Mouse (Mus musculus): ENCODE data around the gene Gpx3. TPM values are rescaled to one million over a fixed set of nuclear protein-coding genes. Genes with fewer than 3 reads are reported as not detected.
"Not testable (repeated sequence)": the region's sequence is repeated elsewhere in the genome, so short reads cannot be mapped to it uniquely, and the experiment has no call there.

Gene Gpx3
- polyA plus RNA-seq, 1 experiment: 5.9 TPM

DNA sequence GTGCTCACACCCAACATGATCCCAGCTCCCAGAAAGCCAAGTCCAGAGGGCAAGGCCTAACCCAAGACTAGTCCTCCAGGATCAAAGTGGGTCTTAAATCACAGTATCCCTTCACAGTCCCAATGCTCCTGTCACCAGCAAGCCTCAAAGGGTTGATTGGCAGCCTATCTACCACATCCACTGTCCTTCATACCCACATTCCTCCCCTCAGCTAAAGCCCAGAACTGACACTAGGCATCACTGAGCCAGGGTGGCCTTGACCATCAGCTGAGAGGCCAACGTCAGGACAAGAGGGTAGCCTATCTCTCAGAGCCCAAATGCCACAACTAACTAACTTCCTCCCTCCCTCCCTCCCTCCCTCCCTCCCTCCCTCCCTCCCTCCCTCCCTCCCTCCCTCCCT is 47.5 kb downstream of the Gpx3 start:
- no peak for TF ChIP-seq POLR2A (IDR thresholded peaks at IDR 0.05; ENCODE audit: extremely low read depth, insufficient read depth, low read length)
- TF ChIP-seq CTCF (IDR thresholded peaks at IDR 0.05; ENCODE audit: extremely low read depth, insufficient read depth, low read length): no peak
- H3K4me3 ChIP-seq (ENCODE audit: insufficient read depth, low read length): no peak overlapping the region
- no peaks in the 10 kb centered on the region for H3K4me1 ChIP-seq (ENCODE audit: control insufficient read depth, insufficient read depth, low read length)
- H3K27ac ChIP-seq (ENCODE audit: insufficient read depth, low read length): no peak overlapping the region

- H3K27ac ChIP-seq (ENCODE audit: insufficient read depth, low read length): no peak overlapping the region
- no peaks in the 10 kb centered on the region for H3K4me1 ChIP-seq (ENCODE audit: control insufficient read depth, insufficient read depth, low read length)
- H3K4me3 ChIP-seq (ENCODE audit: insufficient read depth, low read length): no peak overlapping the region
- TF ChIP-seq POLR2A (IDR thresholded peaks at IDR 0.05; ENCODE audit: extremely low read depth, insufficient read depth, low read length) (no peak), CTCF (IDR thresholded peaks at IDR 0.05; ENCODE audit: extremely low read depth, insufficient read depth, low read length) (no peak)
Observed at GRCm38 (mm10) chr11:54950684-54951083, 48.4 kb downstream of the Gpx3 start.

DNA sequence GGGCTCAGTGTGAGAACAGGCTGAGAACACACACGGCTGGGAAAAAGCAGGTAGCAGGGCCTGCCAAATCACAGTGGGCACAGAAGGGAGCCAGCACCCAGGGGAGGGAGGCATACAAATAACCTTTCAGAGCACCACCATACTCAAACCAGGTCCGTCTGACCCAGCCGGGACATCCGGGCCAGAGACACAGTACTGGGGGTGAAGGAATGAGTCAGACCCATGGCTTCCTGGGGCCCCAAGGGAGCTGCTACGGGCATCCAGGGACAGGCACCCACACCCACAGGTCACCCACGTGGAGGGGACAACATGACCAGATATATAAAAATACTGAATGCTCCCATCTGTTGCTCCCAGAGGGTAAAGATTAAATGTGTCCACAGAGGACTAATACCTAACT is 50.4 kb downstream of the Gpx3 start:
- H3K4me1 ChIP-seq (ENCODE audit: control insufficient read depth, insufficient read depth, low read length): no peaks in the 10 kb centered on the region
- H3K27ac ChIP-seq (ENCODE audit: insufficient read depth, low read length): no peak overlapping the region
- TF ChIP-seq POLR2A (IDR thresholded peaks at IDR 0.05; ENCODE audit: extremely low read depth, insufficient read depth, low read length) (no peak), CTCF (IDR thresholded peaks at IDR 0.05; ENCODE audit: extremely low read depth, insufficient read depth, low read length) (no peak)
- H3K4me3 ChIP-seq (ENCODE audit: insufficient read depth, low read length): no peak overlapping the region

- TF ChIP-seq POLR2A (IDR thresholded peaks at IDR 0.05; ENCODE audit: extremely low read depth, insufficient read depth, low read length) (no peak), CTCF (IDR thresholded peaks at IDR 0.05; ENCODE audit: extremely low read depth, insufficient read depth, low read length) (no peak)
- no peak overlapping the region for H3K4me3 ChIP-seq (ENCODE audit: insufficient read depth, low read length)
Observed at GRCm38 (mm10) chr11:54953993-54954446, 51.8 kb downstream of the Gpx3 start.

GRCm38 (mm10) chr11:54954716-54955115 is 52.5 kb downstream of the Gpx3 start:
- no peak overlapping the region for H3K27ac ChIP-seq (ENCODE audit: insufficient read depth, low read length)
- no peak for TF ChIP-seq POLR2A (IDR thresholded peaks at IDR 0.05; ENCODE audit: extremely low read depth, insufficient read depth, low read length)
- TF ChIP-seq CTCF (IDR thresholded peaks at IDR 0.05; ENCODE audit: extremely low read depth, insufficient read depth, low read length): no peak
- no peaks in the 10 kb centered on the region for H3K4me1 ChIP-seq (ENCODE audit: control insufficient read depth, insufficient read depth, low read length)
- no peak overlapping the region for H3K4me3 ChIP-seq (ENCODE audit: insufficient read depth, low read length)

More at GRCm38 (mm10) chr11:54953993-54954446, 51.8 kb downstream of the Gpx3 start:
- Histone ChIP-seq H3K27ac (ENCODE audit: insufficient read depth, low read length) (no peak overlapping the region), H3K4me1 (ENCODE audit: control insufficient read depth, insufficient read depth, low read length) (no peaks in the 10 kb centered on the region)

GRCm38 (mm10) chr11:54955400-54955734 is 53.1 kb downstream of the Gpx3 start:
- not testable (repeated sequence) for H3K4me1 ChIP-seq (ENCODE audit: control insufficient read depth, insufficient read depth, low read length)
- H3K27ac ChIP-seq (ENCODE audit: insufficient read depth, low read length): peak overlapping the region; percentile 89
- H3K4me3 ChIP-seq (ENCODE audit: insufficient read depth, low read length): peak overlapping the region; percentile 78

DNA sequence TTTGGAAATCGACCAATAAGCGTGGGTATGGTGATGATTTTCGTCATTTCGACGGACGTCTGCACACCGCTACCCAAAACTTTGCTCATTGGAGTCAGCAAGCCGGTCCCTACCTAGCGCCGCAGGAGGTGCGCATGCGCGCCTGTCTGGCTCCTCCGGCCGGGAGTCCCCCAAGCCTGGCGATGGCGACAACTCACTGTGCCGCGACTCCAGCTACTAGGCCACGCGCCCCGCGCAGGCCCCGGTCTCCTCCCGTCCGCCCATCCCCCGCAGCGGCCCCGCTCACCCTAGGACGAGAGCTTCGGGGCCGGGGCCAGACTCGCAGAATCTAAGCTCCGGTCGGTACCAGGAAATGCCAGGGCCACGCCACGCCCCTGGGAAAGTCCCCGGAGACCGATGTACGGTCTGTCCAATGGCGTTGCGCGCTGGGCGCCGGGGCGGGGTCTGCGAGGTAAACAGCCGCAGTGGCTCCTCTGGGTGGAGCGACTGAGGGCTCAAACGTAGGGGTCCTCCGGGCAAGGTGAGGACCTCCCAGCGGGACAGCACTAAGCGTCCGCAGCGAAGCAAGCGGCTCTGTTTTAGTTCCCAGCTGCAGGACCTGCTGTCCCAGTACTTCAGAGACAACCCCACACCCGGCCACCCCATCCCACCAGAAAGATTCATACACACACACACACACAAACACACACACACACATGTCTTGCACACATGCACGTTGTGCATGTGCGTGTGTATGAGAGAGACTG is 53.7 kb downstream of the Gpx3 start:
- TF ChIP-seq CTCF (IDR thresholded peaks at IDR 0.05; ENCODE audit: extremely low read depth, insufficient read depth, low read length) (no peak), POLR2A (IDR thresholded peaks at IDR 0.05; ENCODE audit: extremely low read depth, insufficient read depth, low read length) (peak; percentile 83)
- peak overlapping the region; percentile 89 for H3K27ac ChIP-seq (ENCODE audit: insufficient read depth, low read length)
- H3K4me3 ChIP-seq (ENCODE audit: insufficient read depth, low read length): peak overlapping the region; percentile 78
- H3K4me1 ChIP-seq (ENCODE audit: control insufficient read depth, insufficient read depth, low read length): no peaks in the 10 kb centered on the region

- no peak overlapping the region for H3K27ac ChIP-seq (ENCODE audit: insufficient read depth, low read length)
- no peaks in the 10 kb centered on the region for H3K4me1 ChIP-seq (ENCODE audit: control insufficient read depth, insufficient read depth, low read length)
- TF ChIP-seq POLR2A (IDR thresholded peaks at IDR 0.05; ENCODE audit: extremely low read depth, insufficient read depth, low read length): no peak
- no peak for TF ChIP-seq CTCF (IDR thresholded peaks at IDR 0.05; ENCODE audit: extremely low read depth, insufficient read depth, low read length)
- no peak overlapping the region for H3K4me3 ChIP-seq (ENCODE audit: insufficient read depth, low read length)
Observed at GRCm38 (mm10) chr11:54956912-54957311, 54.7 kb downstream of the Gpx3 start.

- H3K27ac ChIP-seq (ENCODE audit: insufficient read depth, low read length); H3K4me1 ChIP-seq (ENCODE audit: control insufficient read depth, insufficient read depth, low read length); H3K4me3 ChIP-seq (ENCODE audit: insufficient read depth, low read length): not testable (repeated sequence)
Observed at GRCm38 (mm10) chr11:54957708-54958107, 55.5 kb downstream of the Gpx3 start.

- Histone ChIP-seq H3K4me3 (ENCODE audit: insufficient read depth, low read length) (no peak overlapping the region), H3K4me1 (ENCODE audit: control insufficient read depth, insufficient read depth, low read length) (no peaks in the 10 kb centered on the region), H3K27ac (ENCODE audit: insufficient read depth, low read length) (no peak overlapping the region)
- TF ChIP-seq POLR2A (IDR thresholded peaks at IDR 0.05; ENCODE audit: extremely low read depth, insufficient read depth, low read length): no peak
Observed at GRCm38 (mm10) chr11:54958571-54959073, 56.4 kb downstream of the Gpx3 start.

Other genes with a start within 250 kb of the Gpx3 start
- 137 and 140 TPM in 2 replicates for gene Cdc42se2, start 114.8 kb upstream of the Gpx3 start, polyA plus RNA-seq (2012; rRNA removed)
- gene Lyrm7, start 41.5 kb upstream of the Gpx3 start, polyA plus RNA-seq (2012; rRNA removed): 24.4 and 25.1 TPM in 2 replicates
- 532 and 541 TPM in 2 replicates for gene Hint1, start 36.1 kb upstream of the Gpx3 start, polyA plus RNA-seq (2012; rRNA removed)
- gene Tnip1, start 60.5 kb downstream of the Gpx3 start, polyA plus RNA-seq (2012; rRNA removed): 22.7 and 25.3 TPM in 2 replicates
- 89.3 and 93.8 TPM in 2 replicates for gene Anxa6, start 131.0 kb downstream of the Gpx3 start, polyA plus RNA-seq (2012; rRNA removed)
- 0.58 and 0.72 TPM in 2 replicates for gene Ccdc69, start 175.7 kb downstream of the Gpx3 start, polyA plus RNA-seq (2012; rRNA removed)
- gene Gm2a, start 195.7 kb downstream of the Gpx3 start, polyA plus RNA-seq (2012; rRNA removed): 44.2 and 44.4 TPM in 2 replicates
- gene Slc36a3, start 249.3 kb downstream of the Gpx3 start, polyA plus RNA-seq (2012; rRNA removed): not detected in 2 replicates